Mouse (Mus musculus) neutrophil, adult 5-6 weeks (primary cell): ENCODE data around the gene Slc7a14. TPM values are rescaled to one million over a fixed set of nuclear protein-coding genes. Genes with fewer than 3 reads are reported as not detected.

Experiments
- total RNA-seq: library from RNA; stranded (forward); fragments of 200-1000 nt; gene quantifications from 2 replicates; pipeline ENCODE4 v1.2.3, GENCODE M21; 2017

Gene Slc7a14
- total RNA-seq, 1 experiment from 2014 or later, result not detected

Other genes with a start within 250 kb of the Slc7a14 start
- gene Skil, start 215.3 kb downstream of the Slc7a14 start, total RNA-seq, result 80.4 and 87.1 TPM in 2 replicates
- not detected in 2 replicates for gene Cldn11, start 160.5 kb downstream of the Slc7a14 start, total RNA-seq